Mouse (Mus musculus): ENCODE measurements around the gene Cbfa2t3. TPM values are rescaled to one million over a fixed set of nuclear protein-coding genes. Genes with fewer than 3 reads are reported as not detected.

The Cbfa2t3 gene
- polyA plus RNA-seq, 1 experiment from 2014 or later, result 2.4 TPM

GRCm38 (mm10) chr8:122728630-122729029 lies 29.7 kb upstream of the Cbfa2t3 start:
- Histone ChIP-seq H3K27me3 (ENCODE audit: poor library complexity, severe bottlenecking) (peaks cover 11% of the 10 kb centered on the region), H3K9me3 (no peaks in the 10 kb centered on the region), H3K36me3 (replicated peaks) (no peaks in the 10 kb centered on the region), H3K4me1 (peaks cover 12% of the 10 kb centered on the region), H3K27ac (no peak overlapping the region), H3K4me3 (no peak overlapping the region)
- WGBS, result 14% methylated on average over 3 of the region's 3 CpGs
- DNase-seq (ENCODE audit: extremely low spot score, low spot score), result no peak

- peaks cover 12% of the 10 kb centered on the region for H3K4me1 ChIP-seq
- H3K36me3 ChIP-seq (replicated peaks), result no peaks in the 10 kb centered on the region
- peaks cover 16% of the 10 kb centered on the region for H3K27me3 ChIP-seq (ENCODE audit: poor library complexity, severe bottlenecking)
- no peak overlapping the region for H3K4me3 ChIP-seq
- no peak for DNase-seq (ENCODE audit: extremely low spot score, low spot score)
- H3K9me3 ChIP-seq, result no peaks in the 10 kb centered on the region
- H3K27ac ChIP-seq, result no peak overlapping the region
- WGBS, result 71% methylated on average over 5 of the region's 5 CpGs
Measured at GRCm38 (mm10) chr8:122727412-122727811, 28.5 kb upstream of the Cbfa2t3 start.

GRCm38 (mm10) chr8:122726789-122727188 lies 27.9 kb upstream of the Cbfa2t3 start:
- no peak overlapping the region for H3K4me3 ChIP-seq
- 61% methylated on average over 2 of the region's 2 CpGs for WGBS
- H3K27ac ChIP-seq, result no peak overlapping the region
- H3K9me3 ChIP-seq, result no peaks in the 10 kb centered on the region
- DNase-seq (ENCODE audit: extremely low spot score, low spot score), result no peak
- H3K4me1 ChIP-seq, result peaks cover 12% of the 10 kb centered on the region
- peaks cover 22% of the 10 kb centered on the region for H3K27me3 ChIP-seq (ENCODE audit: poor library complexity, severe bottlenecking)
- no peaks in the 10 kb centered on the region for H3K36me3 ChIP-seq (replicated peaks)

- Histone ChIP-seq H3K4me1 (peaks cover 23% of the 10 kb centered on the region), H3K27me3 (ENCODE audit: poor library complexity, severe bottlenecking) (peaks cover 38% of the 10 kb centered on the region), H3K27ac (no peak overlapping the region), H3K4me3 (no peak overlapping the region), H3K36me3 (replicated peaks) (no peaks in the 10 kb centered on the region), H3K9me3 (no peaks in the 10 kb centered on the region)
- DNase-seq (ENCODE audit: extremely low spot score, low spot score), result no peak
- 96% methylated on average over 6 of the region's 6 CpGs for WGBS
Measured at GRCm38 (mm10) chr8:122725187-122725586, 26.3 kb upstream of the Cbfa2t3 start.

- Histone ChIP-seq H3K27me3 (ENCODE audit: poor library complexity, severe bottlenecking) (peaks cover 61% of the 10 kb centered on the region), H3K27ac (0 out of 2 replicates have a peak overlapping the region, but pooled peaks have one; percentile 5), H3K4me1 (peaks cover 18% of the 10 kb centered on the region), H3K36me3 (replicated peaks) (no peaks in the 10 kb centered on the region), H3K4me3 (peak overlapping the region; percentile 34; the same call in 1 of the 2 replicates), H3K9me3 (no peaks in the 10 kb centered on the region)
- no peak for DNase-seq (ENCODE audit: extremely low spot score, low spot score)
- 70% methylated on average over 14 of the region's 14 CpGs for WGBS
Measured at GRCm38 (mm10) chr8:122720811-122721640, 22.1 kb upstream of the Cbfa2t3 start.

- no peaks in the 10 kb centered on the region for H3K9me3 ChIP-seq
- H3K4me1 ChIP-seq, result peaks cover 18% of the 10 kb centered on the region
- WGBS, result 21% methylated on average over 25 of the region's 25 CpGs
- peaks cover 61% of the 10 kb centered on the region for H3K27me3 ChIP-seq (ENCODE audit: poor library complexity, severe bottlenecking)
- peak overlapping the region; percentile 34 for H3K4me3 ChIP-seq
- no peaks in the 10 kb centered on the region for H3K36me3 ChIP-seq (replicated peaks)
- H3K27ac ChIP-seq, result peak overlapping the region; percentile 48
- no peak for DNase-seq (ENCODE audit: extremely low spot score, low spot score)
Measured at GRCm38 (mm10) chr8:122720070-122720729, 21.3 kb upstream of the Cbfa2t3 start.

GRCm38 (mm10) chr8:122719500-122720065 lies 20.7 kb upstream of the Cbfa2t3 start:
- WGBS, result 32% methylated on average over 7 of the region's 7 CpGs
- Histone ChIP-seq H3K36me3 (replicated peaks) (no peaks in the 10 kb centered on the region), H3K4me3 (peak overlapping the region; percentile 34; the same call in 1 of the 2 replicates), H3K4me1 (peaks cover 18% of the 10 kb centered on the region), H3K9me3 (no peaks in the 10 kb centered on the region), H3K27ac (peak overlapping the region; percentile 48), H3K27me3 (ENCODE audit: poor library complexity, severe bottlenecking) (peaks cover 61% of the 10 kb centered on the region)
- DNase-seq (ENCODE audit: extremely low spot score, low spot score), result no peak

GRCm38 (mm10) chr8:122718711-122719499 lies 20.0 kb upstream of the Cbfa2t3 start:
- H3K4me1 ChIP-seq, result peaks cover 18% of the 10 kb centered on the region
- WGBS, result 85% methylated on average over 14 of the region's 14 CpGs
- no peaks in the 10 kb centered on the region for H3K9me3 ChIP-seq
- H3K4me3 ChIP-seq, result no peak overlapping the region
- no peak for DNase-seq (ENCODE audit: extremely low spot score, low spot score)
- H3K36me3 ChIP-seq (replicated peaks), result no peaks in the 10 kb centered on the region
- H3K27ac ChIP-seq, result no peak overlapping the region
- peaks cover 59% of the 10 kb centered on the region for H3K27me3 ChIP-seq (ENCODE audit: poor library complexity, severe bottlenecking)

- H3K27me3 ChIP-seq (ENCODE audit: poor library complexity, severe bottlenecking), result peaks cover 54% of the 10 kb centered on the region
Measured at GRCm38 (mm10) chr8:122717869-122718509, 19.1 kb upstream of the Cbfa2t3 start.

GRCm38 (mm10) chr8:122716566-122716965 lies 17.7 kb upstream of the Cbfa2t3 start:
- WGBS, result 81% methylated on average over 8 of the region's 8 CpGs
- no peaks in the 10 kb centered on the region for H3K9me3 ChIP-seq
- H3K27me3 ChIP-seq (ENCODE audit: poor library complexity, severe bottlenecking), result peaks cover 43% of the 10 kb centered on the region

More at GRCm38 (mm10) chr8:122717869-122718509, 19.1 kb upstream of the Cbfa2t3 start:
- H3K9me3 ChIP-seq, result no peaks in the 10 kb centered on the region
- 88% methylated on average over 10 of the region's 10 CpGs for WGBS
- H3K4me1 ChIP-seq, result peaks cover 19% of the 10 kb centered on the region
- H3K27ac ChIP-seq, result no peak overlapping the region
- no peaks in the 10 kb centered on the region for H3K36me3 ChIP-seq (replicated peaks)
- DNase-seq (ENCODE audit: extremely low spot score, low spot score), result no peak
- no peak overlapping the region for H3K4me3 ChIP-seq

GRCm38 (mm10) chr8:122713157-122713518 lies 14.2 kb upstream of the Cbfa2t3 start:
- no peak for DNase-seq (ENCODE audit: extremely low spot score, low spot score)
- Histone ChIP-seq H3K27me3 (ENCODE audit: poor library complexity, severe bottlenecking) (peaks cover 23% of the 10 kb centered on the region; the same call in 1 of the 2 replicates), H3K4me1 (peaks cover 27% of the 10 kb centered on the region), H3K4me3 (no peak overlapping the region), H3K9me3 (no peaks in the 10 kb centered on the region), H3K27ac (no peak overlapping the region), H3K36me3 (replicated peaks) (no peaks in the 10 kb centered on the region)
- 92% methylated on average over 5 of the region's 5 CpGs for WGBS

More at GRCm38 (mm10) chr8:122716566-122716965, 17.7 kb upstream of the Cbfa2t3 start:
- H3K4me3 ChIP-seq, result no peak overlapping the region
- no peak overlapping the region for H3K27ac ChIP-seq
- no peaks in the 10 kb centered on the region for H3K36me3 ChIP-seq (replicated peaks)
- no peak for DNase-seq (ENCODE audit: extremely low spot score, low spot score)
- peaks cover 33% of the 10 kb centered on the region for H3K4me1 ChIP-seq

Data from forebrain, embryonic 10.5 days (tissue).